Mouse (Mus musculus) liver, postnatal 0 days (tissue): ENCODE data around the gene Olfr250.

ENCODE experiments used
- CTCF ChIP-seq: sonication (generic); IDR thresholded peaks from 2 replicates; pipeline ENCODE4 v1.5.1; 2016; ENCODE audit warnings: antibody characterized with exemption, low read depth
- EP300 ChIP-seq: IDR thresholded peaks from 2 replicates; pipeline ENCODE4 v1.6.1; 2016; ENCODE audit warnings: antibody characterized with exemption, low read depth, mild to moderate bottlenecking

DNA sequence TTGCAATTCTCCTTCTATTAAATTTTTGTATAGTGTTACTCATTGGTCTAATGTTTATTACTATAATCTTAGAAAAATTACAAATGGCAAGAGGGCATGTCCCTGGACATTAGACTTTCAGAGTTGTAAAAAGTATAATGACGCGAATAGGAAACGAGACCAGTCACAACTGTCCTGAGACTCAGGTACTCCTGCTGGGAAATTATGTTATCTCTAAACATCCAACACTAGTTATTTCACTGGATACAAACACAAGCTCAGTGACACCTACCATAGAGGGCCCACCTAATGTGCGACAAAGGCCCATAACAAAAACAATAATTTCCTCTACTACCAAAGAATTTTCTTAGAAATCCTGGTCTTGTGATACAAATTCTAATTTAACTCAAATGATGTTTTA lies 18.6 kb upstream of the Olfr250 start, which contains the start of gene Olfr898:
- no peak for TF ChIP-seq CTCF
- TF ChIP-seq EP300: no peak
